Mouse (Mus musculus) heart, embryonic 14.5 days (tissue): ENCODE results near the gene Stard13. TPM values are rescaled to one million over a fixed set of nuclear protein-coding genes. Genes with fewer than 3 reads are reported as not detected.

Experiments
- ATAC-seq: fragments of 200-750 bp; cut with Nextera tagmentation; 2 replicates; pipeline ENCODE4 v1.8.0; 2017; ENCODE audit warnings: low read depth, moderate TSS enrichment; ENCODE audit not compliant: insufficient number of reproducible peaks, insufficient read depth, low FRiP score
- H3K27ac ChIP-seq, 2 experiments: fragments of 200-500 bp in 1 of 2; fragments of 300-500 bp in 1 of 2; sonication (generic) in 1 of 2; replicated peaks in 1 of 2; 2 replicates each; pipeline ENCODE4 v1.5.1; 2012 to 2014; ENCODE audit warnings: low read depth in 2 of 2, low read length in 2 of 2, control low read depth in 1 of 2, mild to moderate bottlenecking in 1 of 2, mixed read lengths in 1 of 2; ENCODE audit not compliant: control insufficient read depth in 1 of 2, insufficient read depth in 1 of 2
- H3K27me3 ChIP-seq: fragments of 300-500 bp; sonication (generic); 2 replicates; pipeline ENCODE4 v1.6.1; 2014; ENCODE audit warnings: mild to moderate bottlenecking, low read length, control low read depth; ENCODE audit not compliant: control insufficient read depth, insufficient read depth
- H3K36me3 ChIP-seq: fragments of 300-500 bp; sonication (generic); 2 replicates; pipeline ENCODE4 v1.6.1; 2014; ENCODE audit warnings: mild to moderate bottlenecking, control low read depth, low read length, mixed read lengths; ENCODE audit not compliant: control insufficient read depth, insufficient read depth
- H3K4me1 ChIP-seq, 2 experiments: fragments of 200-500 bp in 1 of 2; fragments of 300-500 bp in 1 of 2; sonication (generic) in 1 of 2; 2 replicates each; pipeline ENCODE4 v1.6.1; 2012 to 2014; ENCODE audit warnings: low read length in 2 of 2, control low read depth in 1 of 2, mixed read lengths in 1 of 2; ENCODE audit not compliant: control insufficient read depth in 2 of 2, insufficient read depth in 2 of 2
- H3K4me2 ChIP-seq: fragments of 300-500 bp; sonication (generic); 2 replicates; pipeline ENCODE4 v1.6.1; 2014; ENCODE audit warnings: mild to moderate bottlenecking, low read length
- H3K4me3 ChIP-seq, 2 experiments: fragments of 200-500 bp in 1 of 2; fragments of 300-500 bp in 1 of 2; sonication (generic) in 1 of 2; 2 replicates each; pipeline ENCODE4 v1.5.1; 2012 to 2014; ENCODE audit warnings: low read length in 2 of 2, mild to moderate bottlenecking in 2 of 2, control low read depth in 1 of 2, low read depth in 1 of 2, moderate library complexity in 1 of 2; ENCODE audit not compliant: control insufficient read depth in 1 of 2, insufficient read depth in 1 of 2
- H3K9ac ChIP-seq: fragments of 300-500 bp; sonication (generic); 2 replicates; pipeline ENCODE4 v1.6.1; 2014; ENCODE audit warnings: mild to moderate bottlenecking, low read length
- H3K9me3 ChIP-seq: fragments of 300-500 bp; sonication (generic); 2 replicates; pipeline ENCODE4 v1.6.1; 2016; ENCODE audit warnings: low read length, control low read depth; ENCODE audit not compliant: control insufficient read depth
- WGBS: fragments of 180-500 bp; shearing (Covaris S2); extraction: QIAGEN DNeasy Blood & Tissue Kit; methylation state at CpG from one replicate; pipeline ENCODE4 v1.1.7; 2014; 5-methylcytosine and 5-hydroxymethylcytosine counted together
- polyA plus RNA-seq: library from polyadenylated mRNA; unstranded; fragments of >200 nt; fragmentation: Nextera tagmentation; extraction: Ambion mirVana; gene quantifications from 2 replicates; pipeline ENCODE4 v1.2.1, GENCODE M21; 2014

Stard13 gene
- polyA plus RNA-seq, 1 experiment from 2014 or later = 3.4 TPM

DNA sequence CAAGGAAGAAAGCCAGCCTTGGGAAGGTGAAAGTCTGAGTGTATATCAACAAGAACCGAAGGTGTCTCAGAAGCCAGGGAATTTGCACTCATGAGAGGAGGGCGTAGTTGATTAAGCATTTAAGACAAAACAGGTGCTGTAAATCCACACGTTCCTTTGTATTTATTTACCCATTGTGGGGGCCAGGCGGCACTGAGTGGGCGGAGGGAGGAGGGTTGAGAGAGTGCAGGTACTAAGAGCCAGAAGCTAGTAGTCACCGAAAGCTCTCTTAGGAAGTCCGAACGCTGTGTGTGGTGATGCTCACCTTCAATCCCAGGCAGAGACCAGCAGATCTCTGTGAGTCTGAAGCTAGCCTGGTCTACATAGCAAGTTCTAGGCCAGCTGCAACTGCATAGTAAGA is 147.9 kb downstream of the Stard13 start:
- H3K4me3 ChIP-seq = no peak overlapping the region
- H3K4me1 ChIP-seq = no peaks in the 10 kb centered on the region
- ATAC-seq = no peak
- H3K9me3 ChIP-seq = no peaks in the 10 kb centered on the region
- 81% methylated on average over 8 of the region's 8 CpGs for WGBS
- no peaks in the 10 kb centered on the region for H3K36me3 ChIP-seq
- no peak overlapping the region for H3K4me2 ChIP-seq
- H3K27me3 ChIP-seq = no peaks in the 10 kb centered on the region
- H3K9ac ChIP-seq = no peak overlapping the region
- H3K27ac ChIP-seq = no peak overlapping the region

DNA sequence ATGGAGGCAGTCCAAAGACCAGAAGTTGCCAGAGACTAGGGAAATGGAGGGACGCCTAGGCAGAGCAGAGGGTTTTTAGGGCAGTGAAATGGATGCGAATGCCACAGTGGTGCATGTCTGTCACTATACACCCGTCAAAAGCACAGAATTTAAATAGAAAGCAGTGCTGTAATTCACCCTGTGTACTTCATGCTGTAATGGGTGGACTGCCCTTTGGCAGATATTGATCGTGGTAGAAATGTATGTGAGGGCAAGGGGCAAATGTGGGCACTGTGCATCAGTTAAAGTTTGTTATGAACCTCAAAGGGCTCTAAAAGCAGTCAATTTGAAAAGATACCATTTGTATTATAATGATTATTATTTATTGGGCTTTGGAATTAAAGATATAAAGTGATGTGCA is 153.4 kb downstream of the Stard13 start:
- ATAC-seq = no peak
- Histone ChIP-seq H3K27ac (no peak overlapping the region), H3K4me2 (no peak overlapping the region), H3K4me3 (no peak overlapping the region), H3K9ac (no peak overlapping the region), H3K36me3 (no peaks in the 10 kb centered on the region), H3K27me3 (no peaks in the 10 kb centered on the region), H3K4me1 (no peaks in the 10 kb centered on the region), H3K9me3 (0 out of 2 replicates have a peak, but pooled peaks cover 3% of the 10 kb centered on the region)
- WGBS = 81% methylated on average over 4 of the region's 4 CpGs

DNA sequence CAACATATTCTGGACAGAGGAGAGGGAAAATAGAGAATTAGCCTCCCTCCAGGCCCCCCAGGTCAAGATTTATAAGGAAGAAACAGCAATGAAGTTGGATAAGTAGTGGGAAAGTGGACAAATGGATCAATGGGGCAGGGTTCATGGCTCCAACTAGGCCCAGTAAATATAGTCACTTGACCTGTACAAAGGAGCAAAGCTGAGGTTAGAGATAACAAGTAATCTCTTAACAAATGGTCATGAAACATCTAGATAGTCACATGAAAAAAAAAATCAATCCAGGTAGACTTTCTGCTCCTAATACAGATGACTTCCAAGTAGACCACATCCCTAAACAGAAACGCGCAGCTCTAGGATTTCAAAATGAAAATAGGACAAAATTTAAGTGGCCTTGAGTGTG is 155.7 kb downstream of the Stard13 start:
- no peak overlapping the region for H3K27ac ChIP-seq
- H3K4me3 ChIP-seq = no peak overlapping the region

DNA sequence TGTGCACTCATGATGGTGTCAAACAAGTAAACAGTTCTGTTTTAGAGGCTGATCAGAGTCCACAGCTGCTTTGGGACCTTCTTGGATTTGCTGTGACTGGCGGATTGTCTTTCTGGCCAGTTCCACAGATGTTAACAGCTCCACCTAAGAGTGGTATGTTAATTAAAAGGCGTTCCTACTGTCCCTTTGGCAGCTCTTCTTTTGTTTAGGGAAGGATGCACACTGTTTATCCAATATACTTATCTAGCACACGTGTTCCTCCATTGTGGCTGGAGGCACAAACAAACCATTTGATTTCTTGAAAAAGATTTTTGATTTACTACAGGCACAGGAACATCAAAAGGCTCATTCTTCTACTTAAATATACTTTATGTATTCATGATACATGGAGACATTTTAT is 156.7 kb downstream of the Stard13 start:
- H3K4me3 ChIP-seq = no peak overlapping the region
- H3K9ac ChIP-seq = no peak overlapping the region
- no peak overlapping the region for H3K27ac ChIP-seq
- H3K4me1 ChIP-seq = peaks cover 2 to 7% of the 10 kb centered on the region in 2 experiments; a peak in 3 of 4 replicates
- H3K4me2 ChIP-seq = no peak overlapping the region
- H3K9me3 ChIP-seq = 0 out of 2 replicates have a peak, but pooled peaks cover 4% of the 10 kb centered on the region
- WGBS = 59% methylated on average over 3 of the region's 3 CpGs
- ATAC-seq = no peak
- H3K36me3 ChIP-seq = no peaks in the 10 kb centered on the region; the same call in 1 of the 2 replicates
- no peaks in the 10 kb centered on the region for H3K27me3 ChIP-seq

More for the DNA sequence above, 155.7 kb downstream of the Stard13 start:
- no peaks in the 10 kb centered on the region for H3K36me3 ChIP-seq
- 0 out of 2 replicates have a peak, but pooled peaks cover 4% of the 10 kb centered on the region for H3K9me3 ChIP-seq
- H3K4me1 ChIP-seq = peaks cover 2 to 7% of the 10 kb centered on the region in 2 experiments; a peak in 3 of 4 replicates
- no peak for ATAC-seq
- no peak overlapping the region for H3K9ac ChIP-seq
- 99% methylated on average over 2 of the region's 2 CpGs for WGBS
- H3K27me3 ChIP-seq = no peaks in the 10 kb centered on the region
- H3K4me2 ChIP-seq = no peak overlapping the region

DNA sequence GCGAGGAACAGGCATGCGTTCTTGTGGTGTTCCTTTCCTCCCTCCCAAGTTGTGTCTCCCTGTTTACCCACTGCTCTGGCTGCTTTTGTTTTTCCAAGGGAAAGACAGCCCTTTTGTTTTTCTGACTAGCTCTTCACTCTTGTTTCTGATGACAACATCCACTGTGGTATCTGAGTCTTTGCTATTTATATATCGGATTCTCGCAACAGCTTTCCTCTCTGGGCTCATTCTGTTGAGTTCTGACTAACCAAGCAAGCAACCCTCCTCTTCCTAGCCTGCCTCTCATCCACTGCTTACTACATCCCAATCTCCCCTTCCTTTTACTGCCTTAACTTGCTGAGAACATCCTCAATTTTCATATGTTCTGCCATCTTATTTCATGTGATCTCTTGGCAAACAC is 159.4 kb downstream of the Stard13 start:
- WGBS = 34% methylated on average over 4 of the region's 4 CpGs
- Histone ChIP-seq H3K4me2 (no peak overlapping the region), H3K4me1 (peaks cover 10 to 18% of the 10 kb centered on the region in 2 experiments), H3K27ac (peak overlapping the region; percentile 37 to 39; a peak in 3 of 4 replicates), H3K9ac (no peak overlapping the region), H3K36me3 (no peaks in the 10 kb centered on the region; the same call in 1 of the 2 replicates), H3K4me3 (no peak overlapping the region), H3K9me3 (0 out of 2 replicates have a peak, but pooled peaks cover 4% of the 10 kb centered on the region), H3K27me3 (no peaks in the 10 kb centered on the region)
- ATAC-seq = no peak

DNA sequence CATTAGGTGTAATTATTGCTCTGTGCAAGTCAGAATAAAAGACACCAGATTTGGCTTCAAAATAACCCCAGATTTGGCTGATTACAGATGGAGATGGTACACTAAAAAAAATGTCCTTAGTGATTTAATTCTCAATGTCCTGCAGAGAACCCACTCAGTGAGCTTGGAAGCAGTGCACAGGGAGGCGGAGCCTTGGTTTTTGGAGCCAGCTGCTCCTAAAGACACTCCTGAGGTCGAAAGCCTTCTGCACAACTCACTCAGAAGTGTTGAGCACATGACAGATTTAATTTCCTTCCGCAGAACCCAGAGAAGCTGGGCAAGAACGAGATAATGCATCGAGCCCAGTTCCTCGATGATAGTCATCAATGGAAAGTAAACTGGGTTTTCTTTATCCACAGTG is 162.2 kb downstream of the Stard13 start:
- no peaks in the 10 kb centered on the region for H3K27me3 ChIP-seq
- no peak overlapping the region for H3K27ac ChIP-seq
- H3K4me1 ChIP-seq = peaks cover 10 to 21% of the 10 kb centered on the region in 2 experiments
- ATAC-seq = no peak
- H3K9me3 ChIP-seq = 0 out of 2 replicates have a peak, but pooled peaks cover 4% of the 10 kb centered on the region
- WGBS = 50% methylated on average over 6 of the region's 6 CpGs
- no peak overlapping the region for H3K4me2 ChIP-seq
- no peak overlapping the region for H3K4me3 ChIP-seq
- H3K36me3 ChIP-seq = no peaks in the 10 kb centered on the region; the same call in 1 of the 2 replicates
- H3K9ac ChIP-seq = no peak overlapping the region

DNA sequence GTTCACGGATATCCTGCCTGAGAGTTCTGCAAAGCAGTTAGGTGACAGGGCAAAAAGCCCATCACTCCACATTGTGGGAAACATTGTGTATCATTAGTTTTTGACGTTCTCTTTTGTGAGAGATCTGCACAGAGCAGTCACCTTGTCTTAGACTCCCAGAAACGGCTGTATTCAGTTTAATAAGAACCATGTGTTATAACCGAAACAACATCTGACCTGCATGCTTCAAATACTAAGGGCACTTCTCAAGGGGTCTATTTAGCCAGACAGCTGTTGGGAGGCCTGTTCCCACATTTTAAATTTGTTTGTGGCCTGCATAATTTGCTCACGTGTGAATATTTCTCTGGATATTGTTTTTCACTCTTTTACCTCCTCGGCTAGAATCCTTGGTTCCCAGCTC is 162.7 kb downstream of the Stard13 start:
- Histone ChIP-seq H3K9ac (no peak overlapping the region), H3K9me3 (0 out of 2 replicates have a peak, but pooled peaks cover 4% of the 10 kb centered on the region), H3K4me2 (no peak overlapping the region), H3K4me3 (no peak overlapping the region), H3K36me3 (no peaks in the 10 kb centered on the region; the same call in 1 of the 2 replicates), H3K27ac (peak overlapping the region; percentile 44 to 47; a peak in 2 of 4 replicates), H3K4me1 (peaks cover 10 to 25% of the 10 kb centered on the region in 2 experiments), H3K27me3 (no peaks in the 10 kb centered on the region)
- 71% methylated on average over 6 of the region's 6 CpGs for WGBS
- no peak for ATAC-seq

DNA sequence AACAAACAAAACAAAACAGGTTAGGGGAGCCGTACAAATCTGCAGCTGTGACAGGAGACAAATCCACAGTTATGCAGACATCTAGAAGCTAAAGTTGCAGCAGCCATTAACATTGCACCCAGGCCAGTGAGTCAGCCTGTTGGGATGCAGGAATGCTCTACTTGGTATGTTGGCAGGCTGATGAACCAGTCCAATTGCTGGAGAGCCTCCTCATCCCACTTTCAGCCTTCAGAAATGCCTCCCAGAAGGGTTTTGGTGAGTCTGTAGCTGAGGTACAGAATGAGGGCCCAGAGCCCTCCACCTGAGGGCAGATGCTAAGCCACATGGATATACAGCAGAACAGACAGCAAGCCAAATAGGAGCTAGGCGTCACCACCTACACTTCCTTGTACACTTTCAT is 164.1 kb downstream of the Stard13 start:
- ATAC-seq = no peak
- H3K4me1 ChIP-seq = peaks cover 10 to 38% of the 10 kb centered on the region in 2 experiments
- no peak overlapping the region for H3K4me3 ChIP-seq
- H3K36me3 ChIP-seq = no peaks in the 10 kb centered on the region; the same call in 1 of the 2 replicates
- no peak overlapping the region for H3K4me2 ChIP-seq
- WGBS = 78% methylated on average over 2 of the region's 2 CpGs
- peak overlapping the region; percentile 21 to 44 for H3K27ac ChIP-seq
- H3K27me3 ChIP-seq = no peaks in the 10 kb centered on the region
- H3K9me3 ChIP-seq = no peaks in the 10 kb centered on the region
- no peak overlapping the region for H3K9ac ChIP-seq
